Mouse (Mus musculus): Measurements from ENCODE around the gene Lta. TPM values are rescaled to one million over a fixed set of nuclear protein-coding genes. Genes with fewer than 3 reads are reported as not detected.

The Lta gene
- polyA plus RNA-seq, 1 experiment from 2014 or later: not detected

GRCm38 (mm10) chr17:35219601-35220041 is 14.5 kb upstream of the Lta start:
- no peaks in the 10 kb centered on the region for H3K4me1 ChIP-seq (ENCODE audit: control insufficient read depth, insufficient read depth, low read length)
- H3K36me3 ChIP-seq (ENCODE audit: control insufficient read depth, insufficient read depth, low read length): peaks cover 2% of the 10 kb centered on the region
- H3K4me3 ChIP-seq (ENCODE audit: low read depth, low read length): no peak overlapping the region
- DNase-seq (ENCODE audit: low spot score, missing footprints) (no peak), ATAC-seq (ENCODE audit: low FRiP score) (no peak)
- H3K9ac ChIP-seq (ENCODE audit: low read length): no peak overlapping the region
- H3K9me3 ChIP-seq (ENCODE audit: control insufficient read depth, low read length): no peaks in the 10 kb centered on the region
- 91% methylated on average over 6 of the region's 6 CpGs for WGBS
- H3K27me3 ChIP-seq (ENCODE audit: control insufficient read depth, insufficient read depth, low read length): no peaks in the 10 kb centered on the region
- no peak overlapping the region for H3K27ac ChIP-seq (ENCODE audit: low read depth, low read length)
- H3K4me2 ChIP-seq: no peak overlapping the region

- H3K4me1 ChIP-seq (ENCODE audit: control insufficient read depth, insufficient read depth, low read length): no peaks in the 10 kb centered on the region
- WGBS: 86% methylated on average over 18 of the region's 18 CpGs
- ATAC-seq (ENCODE audit: low FRiP score): no peak
- DNase-seq (ENCODE audit: low spot score, missing footprints): no peak
- H3K4me2 ChIP-seq: no peak overlapping the region
- H3K9ac ChIP-seq (ENCODE audit: low read length): no peak overlapping the region
- H3K4me3 ChIP-seq (ENCODE audit: low read depth, low read length): no peak overlapping the region
- no peak overlapping the region for H3K27ac ChIP-seq (ENCODE audit: low read depth, low read length)
- peaks cover 2% of the 10 kb centered on the region for H3K36me3 ChIP-seq (ENCODE audit: control insufficient read depth, insufficient read depth, low read length)
- H3K27me3 ChIP-seq (ENCODE audit: control insufficient read depth, insufficient read depth, low read length): no peaks in the 10 kb centered on the region
- H3K9me3 ChIP-seq (ENCODE audit: control insufficient read depth, low read length): no peaks in the 10 kb centered on the region
Observed at GRCm38 (mm10) chr17:35218516-35219193, 13.5 kb upstream of the Lta start.

GRCm38 (mm10) chr17:35213071-35213470 is 7.9 kb upstream of the Lta start:
- no peak overlapping the region for H3K9ac ChIP-seq (ENCODE audit: low read length)
- no peaks in the 10 kb centered on the region for H3K27me3 ChIP-seq (ENCODE audit: control insufficient read depth, insufficient read depth, low read length)
- no peak overlapping the region for H3K27ac ChIP-seq (ENCODE audit: low read depth, low read length)
- no peak overlapping the region for H3K4me2 ChIP-seq
- no peaks in the 10 kb centered on the region for H3K4me1 ChIP-seq (ENCODE audit: control insufficient read depth, insufficient read depth, low read length)
- H3K4me3 ChIP-seq (ENCODE audit: low read depth, low read length): no peak overlapping the region
- H3K9me3 ChIP-seq (ENCODE audit: control insufficient read depth, low read length): no peaks in the 10 kb centered on the region
- 89% methylated on average over 5 of the region's 5 CpGs for WGBS
- ATAC-seq (ENCODE audit: low FRiP score) (no peak), DNase-seq (ENCODE audit: low spot score, missing footprints) (no peak)
- no peaks in the 10 kb centered on the region for H3K36me3 ChIP-seq (ENCODE audit: control insufficient read depth, insufficient read depth, low read length)

GRCm38 (mm10) chr17:35210593-35210992 is 5.4 kb upstream of the Lta start:
- ATAC-seq (ENCODE audit: low FRiP score) (no peak), DNase-seq (ENCODE audit: low spot score, missing footprints) (no peak)
- Histone ChIP-seq H3K27me3 (ENCODE audit: control insufficient read depth, insufficient read depth, low read length) (no peaks in the 10 kb centered on the region), H3K27ac (ENCODE audit: low read depth, low read length) (no peak overlapping the region), H3K9ac (ENCODE audit: low read length) (no peak overlapping the region), H3K4me2 (no peak overlapping the region), H3K36me3 (ENCODE audit: control insufficient read depth, insufficient read depth, low read length) (no peaks in the 10 kb centered on the region), H3K4me3 (ENCODE audit: low read depth, low read length) (no peak overlapping the region), H3K4me1 (ENCODE audit: control insufficient read depth, insufficient read depth, low read length) (no peaks in the 10 kb centered on the region), H3K9me3 (ENCODE audit: control insufficient read depth, low read length) (no peaks in the 10 kb centered on the region)
- WGBS: 84% methylated on average over 3 of the region's 3 CpGs

DNA sequence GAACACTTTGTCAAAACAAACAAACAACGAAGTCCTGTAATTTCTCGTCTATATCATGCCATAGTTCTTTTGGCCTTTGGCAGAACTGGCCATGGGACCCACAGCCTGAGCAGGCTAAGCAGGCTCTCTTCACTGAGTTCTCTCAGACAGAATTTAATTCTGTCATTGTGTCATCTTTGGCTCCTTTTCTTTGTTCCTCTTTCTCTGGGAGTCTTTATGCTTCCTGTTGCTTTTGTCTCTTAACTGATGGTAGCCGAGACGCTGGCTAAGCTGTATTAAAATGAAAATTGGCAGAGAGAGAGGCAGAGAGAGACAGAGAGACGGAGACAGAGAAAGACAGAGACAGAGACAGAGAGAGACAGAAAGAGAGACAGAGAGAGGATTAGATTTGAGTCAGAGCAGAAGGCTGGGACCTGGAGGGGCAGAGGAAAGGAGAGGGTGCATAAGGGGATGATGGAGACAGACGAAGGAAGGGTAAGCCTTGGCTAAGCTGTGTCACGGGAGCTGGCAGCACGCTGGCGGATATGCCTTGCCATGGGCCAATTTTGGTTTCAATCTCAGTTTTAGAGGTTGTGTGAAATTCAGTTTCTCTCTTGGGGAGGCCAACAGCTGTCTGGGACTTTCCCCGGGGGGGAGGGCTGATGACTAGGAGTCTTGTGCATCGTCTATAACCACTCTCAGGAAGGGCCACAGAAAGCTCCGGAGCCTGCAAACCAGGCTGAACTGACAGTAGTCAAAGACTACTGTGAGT is 4.8 kb upstream of the Lta start:
- Histone ChIP-seq H3K4me2 (no peak overlapping the region), H3K36me3 (ENCODE audit: control insufficient read depth, insufficient read depth, low read length) (no peaks in the 10 kb centered on the region), H3K9me3 (ENCODE audit: control insufficient read depth, low read length) (no peaks in the 10 kb centered on the region), H3K9ac (ENCODE audit: low read length) (no peak overlapping the region), H3K27ac (ENCODE audit: low read depth, low read length) (no peak overlapping the region), H3K4me3 (ENCODE audit: low read depth, low read length) (no peak overlapping the region), H3K4me1 (ENCODE audit: control insufficient read depth, insufficient read depth, low read length) (no peaks in the 10 kb centered on the region), H3K27me3 (ENCODE audit: control insufficient read depth, insufficient read depth, low read length) (no peaks in the 10 kb centered on the region)
- WGBS: 71% methylated on average over 12 of the region's 12 CpGs
- DNase-seq (ENCODE audit: low spot score, missing footprints) (no peak), ATAC-seq (ENCODE audit: low FRiP score) (no peak)

DNA sequence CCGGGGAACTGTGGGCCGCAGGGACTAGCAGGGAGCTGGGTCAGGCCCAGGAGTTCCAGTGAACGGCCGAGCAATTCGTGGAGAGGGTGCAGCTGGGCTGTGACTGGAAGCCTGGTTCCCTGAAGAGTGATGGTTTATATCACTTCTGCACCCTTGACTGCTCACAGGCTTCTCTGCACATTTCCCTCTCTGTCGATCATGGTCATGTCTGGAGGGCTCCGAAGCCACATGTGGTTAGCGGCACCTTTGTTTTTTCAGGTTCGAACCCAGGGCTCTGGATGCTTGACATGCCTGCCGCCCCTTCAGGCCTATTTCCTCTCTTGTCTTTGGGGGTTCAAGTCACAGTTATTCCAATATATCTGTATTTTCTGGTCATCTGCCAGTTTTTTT is 224 bp upstream of the Lta start:
- H3K4me2 ChIP-seq: no peak overlapping the region
- ATAC-seq (ENCODE audit: low FRiP score) (no peak), DNase-seq (ENCODE audit: low spot score, missing footprints) (no peak)
- 65% methylated on average over 10 of the region's 10 CpGs for WGBS
- H3K27me3 ChIP-seq (ENCODE audit: control insufficient read depth, insufficient read depth, low read length): no peaks in the 10 kb centered on the region
- no peaks in the 10 kb centered on the region for H3K9me3 ChIP-seq (ENCODE audit: control insufficient read depth, low read length)
- no peak overlapping the region for H3K27ac ChIP-seq (ENCODE audit: low read depth, low read length)
- no peak overlapping the region for H3K9ac ChIP-seq (ENCODE audit: low read length)
- no peaks in the 10 kb centered on the region for H3K4me1 ChIP-seq (ENCODE audit: control insufficient read depth, insufficient read depth, low read length)
- H3K4me3 ChIP-seq (ENCODE audit: low read depth, low read length): no peak overlapping the region
- no peaks in the 10 kb centered on the region for H3K36me3 ChIP-seq (ENCODE audit: control insufficient read depth, insufficient read depth, low read length)

DNA sequence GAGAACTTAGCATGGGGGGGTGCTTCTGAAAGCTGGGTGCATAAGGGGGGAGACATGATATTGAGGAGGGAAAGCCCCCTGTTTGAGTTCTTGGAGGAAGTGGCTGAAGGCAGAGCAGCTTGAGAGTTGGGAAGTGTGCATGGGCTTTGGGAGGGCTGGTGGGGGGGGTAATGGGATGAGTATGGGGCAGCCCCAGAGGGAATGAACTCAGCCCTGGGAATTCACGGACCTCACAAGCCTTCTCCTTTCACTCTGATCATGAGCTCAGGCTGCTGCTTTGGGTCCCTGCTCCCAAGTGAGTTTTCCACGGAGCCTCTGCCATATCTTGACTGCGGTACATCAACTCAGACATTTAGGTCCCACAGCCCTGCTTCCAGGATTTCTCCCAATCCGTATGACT is 2.7 kb downstream of the Lta start:
- DNase-seq (ENCODE audit: low spot score, missing footprints) (no peak), ATAC-seq (ENCODE audit: low FRiP score) (no peak)
- H3K4me1 ChIP-seq (ENCODE audit: control insufficient read depth, insufficient read depth, low read length): no peaks in the 10 kb centered on the region
- 77% methylated on average over 4 of the region's 4 CpGs for WGBS
- H3K27me3 ChIP-seq (ENCODE audit: control insufficient read depth, insufficient read depth, low read length): no peaks in the 10 kb centered on the region; the same call in 1 of the 2 replicates
- no peak overlapping the region for H3K9ac ChIP-seq (ENCODE audit: low read length)
- H3K9me3 ChIP-seq (ENCODE audit: control insufficient read depth, low read length): no peaks in the 10 kb centered on the region
- no peak overlapping the region for H3K4me2 ChIP-seq
- no peak overlapping the region for H3K27ac ChIP-seq (ENCODE audit: low read depth, low read length)
- no peak overlapping the region for H3K4me3 ChIP-seq (ENCODE audit: low read depth, low read length)
- H3K36me3 ChIP-seq (ENCODE audit: control insufficient read depth, insufficient read depth, low read length): no peaks in the 10 kb centered on the region

- Histone ChIP-seq H3K9ac (ENCODE audit: low read length) (no peak within 1 kb of the TSS), H3K9me3 (ENCODE audit: control insufficient read depth, low read length) (no peaks in the 10 kb centered on the region), H3K4me3 (ENCODE audit: low read depth, low read length) (no peak within 1 kb of the TSS), H3K27me3 (ENCODE audit: control insufficient read depth, insufficient read depth, low read length) (no peaks in the 10 kb centered on the region; the same call in 1 of the 2 replicates), H3K36me3 (ENCODE audit: control insufficient read depth, insufficient read depth, low read length) (no peaks in the 10 kb centered on the region), H3K4me1 (ENCODE audit: control insufficient read depth, insufficient read depth, low read length) (no peaks in the 10 kb centered on the region), H3K4me2 (no peak within 1 kb of the TSS), H3K27ac (ENCODE audit: low read depth, low read length) (no peak within 1 kb of the TSS)
- DNase-seq (ENCODE audit: low spot score, missing footprints) (no peak), ATAC-seq (ENCODE audit: low FRiP score) (no peak)
- 52% methylated on average over 13 of the region's 13 CpGs for WGBS
Observed at GRCm38 (mm10) chr17:35201787-35202186, 3.4 kb downstream of the Lta start, which contains the start of gene Tnf. Tnf (minus strand) TSS chr17:35202007.

DNA sequence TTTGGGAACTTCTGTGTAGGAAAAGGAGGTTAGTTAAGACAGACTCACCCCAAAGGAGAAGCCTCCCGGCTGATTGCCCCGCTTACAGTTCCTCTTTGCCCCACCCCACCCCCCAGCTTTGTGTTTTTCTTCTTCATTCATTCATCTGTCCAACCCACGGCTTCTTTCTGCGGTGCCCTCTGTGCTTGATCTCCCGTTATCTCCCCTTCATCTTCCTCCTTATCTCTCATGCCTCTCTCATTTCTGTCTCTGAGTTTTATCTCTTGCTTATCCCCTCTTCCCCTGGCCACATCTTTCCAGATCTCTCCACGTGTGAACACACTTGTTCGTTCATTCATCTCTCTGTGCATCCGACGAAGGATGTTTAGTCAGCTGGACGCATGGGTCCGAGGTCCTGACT is 4.0 kb downstream of the Lta start:
- Histone ChIP-seq H3K9me3 (ENCODE audit: control insufficient read depth, low read length) (no peaks in the 10 kb centered on the region), H3K27me3 (ENCODE audit: control insufficient read depth, insufficient read depth, low read length) (peaks cover 6% of the 10 kb centered on the region), H3K4me2 (no peak overlapping the region), H3K36me3 (ENCODE audit: control insufficient read depth, insufficient read depth, low read length) (no peaks in the 10 kb centered on the region), H3K4me3 (ENCODE audit: low read depth, low read length) (no peak overlapping the region), H3K4me1 (ENCODE audit: control insufficient read depth, insufficient read depth, low read length) (peaks cover 1% of the 10 kb centered on the region; the same call in 1 of the 2 replicates), H3K9ac (ENCODE audit: low read length) (no peak overlapping the region), H3K27ac (ENCODE audit: low read depth, low read length) (no peak overlapping the region)
- DNase-seq (ENCODE audit: low spot score, missing footprints) (no peak), ATAC-seq (ENCODE audit: low FRiP score) (no peak)
- 80% methylated on average over 11 of the region's 11 CpGs for whole genome bisulfite sequencing

Data from midbrain, embryonic 11.5 days (tissue).